Mouse (Mus musculus): Measurements from ENCODE around the gene Denr. TPM values are rescaled to one million over a fixed set of nuclear protein-coding genes. Genes with fewer than 3 reads are reported as not detected.

The Denr gene
- polyA plus RNA-seq (2012; rRNA removed): 22.6 and 41.0 TPM in 2 replicates

- WGBS: under 1% methylated on average over 61 of the region's 61 CpGs
- Histone ChIP-seq H3K27ac (ENCODE audit: insufficient read depth, low read depth, low read length) (peak within 1 kb of the TSS; percentile 48), H3K27me3 (replicated peaks; ENCODE audit: control insufficient read depth, insufficient read depth, low read length) (no peaks in the 10 kb centered on the region), H3K4me3 (ENCODE audit: insufficient read depth, low read depth, low read length) (peak within 1 kb of the TSS; percentile 86), H3K4me1 (ENCODE audit: control insufficient read depth, insufficient read depth, low read length) (peaks cover 5% of the 10 kb centered on the region; the same call in 1 of the 2 replicates), H3K36me3 (ENCODE audit: control insufficient read depth, insufficient read depth, low read length) (no peaks in the 10 kb centered on the region)
- peak; percentile 99 for DNase-seq
- TF ChIP-seq CTCF (conservative IDR thresholded peaks at IDR 0.05; ENCODE audit: insufficient read depth, insufficient read length, low read depth, low read length): peak; percentile 86
- peak; percentile 60 for TF ChIP-seq POLR2A (IDR thresholded peaks at IDR 0.05; ENCODE audit: low read depth, low read length)
Measured at GRCm38 (mm10) chr5:123906976-123907630, at the start of gene Denr. Gene Denr (plus strand): TSS chr5:123907175.

GRCm38 (mm10) chr5:123858798-123859197 lies 48.2 kb upstream of the Denr start:
- Histone ChIP-seq H3K27me3 (replicated peaks; ENCODE audit: control insufficient read depth, insufficient read depth, low read length) (no peaks in the 10 kb centered on the region), H3K4me3 (ENCODE audit: insufficient read depth, low read depth, low read length) (no peak overlapping the region), H3K4me1 (ENCODE audit: control insufficient read depth, insufficient read depth, low read length) (no peaks in the 10 kb centered on the region), H3K36me3 (ENCODE audit: control insufficient read depth, insufficient read depth, low read length) (no peaks in the 10 kb centered on the region), H3K27ac (ENCODE audit: insufficient read depth, low read depth, low read length) (no peak overlapping the region)
- no peak for DNase-seq
- TF ChIP-seq POLR2A (IDR thresholded peaks at IDR 0.05; ENCODE audit: low read depth, low read length) (no peak), CTCF (conservative IDR thresholded peaks at IDR 0.05; ENCODE audit: insufficient read depth, insufficient read length, low read depth, low read length) (no peak)
- WGBS: 57% methylated on average over 11 of the region's 11 CpGs

GRCm38 (mm10) chr5:123862374-123863350 lies 44.3 kb upstream of the Denr start:
- DNase-seq: peak; percentile 32
- WGBS: 42% methylated on average over 15 of the region's 15 CpGs
- no peak for TF ChIP-seq POLR2A (IDR thresholded peaks at IDR 0.05; ENCODE audit: low read depth, low read length)
- no peak for TF ChIP-seq CTCF (conservative IDR thresholded peaks at IDR 0.05; ENCODE audit: insufficient read depth, insufficient read length, low read depth, low read length)
- Histone ChIP-seq H3K36me3 (ENCODE audit: control insufficient read depth, insufficient read depth, low read length) (no peaks in the 10 kb centered on the region), H3K4me1 (ENCODE audit: control insufficient read depth, insufficient read depth, low read length) (no peaks in the 10 kb centered on the region), H3K27ac (ENCODE audit: insufficient read depth, low read depth, low read length) (no peak overlapping the region), H3K27me3 (replicated peaks; ENCODE audit: control insufficient read depth, insufficient read depth, low read length) (no peaks in the 10 kb centered on the region), H3K4me3 (ENCODE audit: insufficient read depth, low read depth, low read length) (no peak overlapping the region; the same call in 1 of the 2 replicates)

- TF ChIP-seq CTCF (conservative IDR thresholded peaks at IDR 0.05; ENCODE audit: insufficient read depth, insufficient read length, low read depth, low read length) (no peak), POLR2A (IDR thresholded peaks at IDR 0.05; ENCODE audit: low read depth, low read length) (no peak)
- Histone ChIP-seq H3K4me3 (ENCODE audit: insufficient read depth, low read depth, low read length) (no peak overlapping the region), H3K4me1 (ENCODE audit: control insufficient read depth, insufficient read depth, low read length) (no peaks in the 10 kb centered on the region), H3K27me3 (replicated peaks; ENCODE audit: control insufficient read depth, insufficient read depth, low read length) (no peaks in the 10 kb centered on the region), H3K36me3 (ENCODE audit: control insufficient read depth, insufficient read depth, low read length) (no peaks in the 10 kb centered on the region), H3K27ac (ENCODE audit: insufficient read depth, low read depth, low read length) (no peak overlapping the region)
- DNase-seq: no peak
- 93% methylated on average over 14 of the region's 14 CpGs for WGBS
Measured at GRCm38 (mm10) chr5:123863934-123864333, 43.0 kb upstream of the Denr start.

GRCm38 (mm10) chr5:123865365-123865764 lies 41.6 kb upstream of the Denr start, which contains the start of gene Hcar2:
Gene Hcar2 (minus strand): TSS chr5:123865499.
- no peak for DNase-seq
- H3K27ac ChIP-seq (ENCODE audit: insufficient read depth, low read depth, low read length): no peak within 1 kb of the TSS
- WGBS: 62% methylated on average over 12 of the region's 12 CpGs

GRCm38 (mm10) chr5:123866457-123866856 lies 40.5 kb upstream of the Denr start:
- WGBS: 74% methylated on average over 4 of the region's 4 CpGs
- no peak for TF ChIP-seq POLR2A (IDR thresholded peaks at IDR 0.05; ENCODE audit: low read depth, low read length)
- TF ChIP-seq CTCF (conservative IDR thresholded peaks at IDR 0.05; ENCODE audit: insufficient read depth, insufficient read length, low read depth, low read length): no peak
- H3K27ac ChIP-seq (ENCODE audit: insufficient read depth, low read depth, low read length): no peak overlapping the region
- H3K4me1 ChIP-seq (ENCODE audit: control insufficient read depth, insufficient read depth, low read length): no peaks in the 10 kb centered on the region
- no peaks in the 10 kb centered on the region for H3K27me3 ChIP-seq (replicated peaks; ENCODE audit: control insufficient read depth, insufficient read depth, low read length)
- H3K4me3 ChIP-seq (ENCODE audit: insufficient read depth, low read depth, low read length): no peak overlapping the region
- no peak for DNase-seq
- no peaks in the 10 kb centered on the region for H3K36me3 ChIP-seq (ENCODE audit: control insufficient read depth, insufficient read depth, low read length)

More at GRCm38 (mm10) chr5:123865365-123865764, 41.6 kb upstream of the Denr start, which contains the start of gene Hcar2:
- Histone ChIP-seq H3K36me3 (ENCODE audit: control insufficient read depth, insufficient read depth, low read length) (no peaks in the 10 kb centered on the region), H3K27me3 (replicated peaks; ENCODE audit: control insufficient read depth, insufficient read depth, low read length) (no peaks in the 10 kb centered on the region), H3K4me3 (ENCODE audit: insufficient read depth, low read depth, low read length) (no peak within 1 kb of the TSS), H3K4me1 (ENCODE audit: control insufficient read depth, insufficient read depth, low read length) (no peaks in the 10 kb centered on the region)
- TF ChIP-seq POLR2A (IDR thresholded peaks at IDR 0.05; ENCODE audit: low read depth, low read length) (no peak), CTCF (conservative IDR thresholded peaks at IDR 0.05; ENCODE audit: insufficient read depth, insufficient read length, low read depth, low read length) (no peak)
